Mouse (Mus musculus): ENCODE results near the gene Marveld1.

DNA sequence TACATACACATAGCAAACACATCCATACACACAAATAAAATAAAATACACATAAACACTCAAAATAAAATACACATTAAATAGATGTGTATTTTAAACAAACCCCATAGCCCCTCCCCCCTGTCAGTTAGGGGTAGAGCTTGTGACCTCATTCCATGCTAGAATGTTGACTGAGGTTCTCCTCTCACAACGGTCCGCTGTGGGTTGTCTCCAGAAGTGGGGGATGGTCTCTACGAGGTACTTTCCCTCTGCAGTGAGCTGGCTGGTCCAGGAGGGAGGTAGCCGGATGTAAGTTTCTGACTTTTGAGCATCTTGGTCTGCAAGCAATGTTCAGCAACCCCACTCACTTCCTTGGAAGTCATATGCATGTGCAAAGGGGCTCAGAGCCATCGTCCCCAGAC lies 16.6 kb downstream of the Marveld1 start, which contains the start of gene Zfyve27:
- TF ChIP-seq CTCF (IDR thresholded peaks at IDR 0.05; ENCODE audit: insufficient read depth, low read length): no peak
- TF ChIP-seq POLR2A (IDR thresholded peaks at IDR 0.05; ENCODE audit: borderline replicate concordance, extremely low read depth, low read depth, low read length): no peak
